Mouse (Mus musculus) liver, embryonic 15.5 days (tissue): ENCODE results near the gene Phc2. TPM values are rescaled to one million over a fixed set of nuclear protein-coding genes. Genes with fewer than 3 reads are reported as not detected.

ENCODE experiments used
- ATAC-seq: fragments of 200-750 bp; cut with Nextera tagmentation; 2 replicates; pipeline ENCODE4 v1.8.0; 2017; ENCODE audit warnings: moderate number of reproducible peaks, mild to moderate bottlenecking, moderate library complexity; ENCODE audit not compliant: insufficient read depth
- H3K27ac ChIP-seq: fragments of 300-500 bp; sonication (generic); replicated peaks from 2 replicates; pipeline ENCODE4 v1.5.1; 2015; ENCODE audit warnings: mild to moderate bottlenecking, inconsistent platforms
- H3K27me3 ChIP-seq: fragments of 300-500 bp; sonication (generic); 2 replicates; pipeline ENCODE4 v1.6.1; 2015; ENCODE audit warnings: mild to moderate bottlenecking, inconsistent platforms
- H3K36me3 ChIP-seq: fragments of 300-500 bp; sonication (generic); replicated peaks from 2 replicates; pipeline ENCODE4 v1.6.1; 2015; ENCODE audit warnings: moderate library complexity, mild to moderate bottlenecking, inconsistent platforms
- H3K4me1 ChIP-seq: fragments of 300-500 bp; sonication (generic); replicated peaks from 2 replicates; pipeline ENCODE4 v1.6.1; 2015; ENCODE audit warnings: inconsistent platforms
- H3K4me2 ChIP-seq: fragments of 300-500 bp; sonication (generic); 2 replicates; pipeline ENCODE4 v1.6.1; 2015; ENCODE audit warnings: moderate library complexity, mild to moderate bottlenecking, inconsistent platforms
- H3K4me3 ChIP-seq: fragments of 300-500 bp; sonication (generic); replicated peaks from 2 replicates; pipeline ENCODE4 v1.5.1; 2015; ENCODE audit warnings: mild to moderate bottlenecking, inconsistent platforms
- H3K9ac ChIP-seq: fragments of 300-500 bp; sonication (generic); 2 replicates; pipeline ENCODE4 v1.6.1; 2015; ENCODE audit warnings: moderate library complexity, mild to moderate bottlenecking, inconsistent platforms
- H3K9me3 ChIP-seq: fragments of 300-500 bp; sonication (generic); replicated peaks from 2 replicates; pipeline ENCODE4 v1.6.1; 2016; ENCODE audit warnings: inconsistent platforms
- WGBS: fragments of 180-500 bp; shearing (Covaris S2); methylation state at CpG from one replicate; pipeline ENCODE4 v1.1.7; 2015; ENCODE audit warnings: mixed read lengths; ENCODE audit not compliant: insufficient replicate concordance; 5-methylcytosine and 5-hydroxymethylcytosine counted together
- polyA plus RNA-seq: library from polyadenylated mRNA; unstranded; fragments of >200 nt; fragmentation: Nextera tagmentation; extraction: Ambion mirVana; gene quantifications from 2 replicates; pipeline ENCODE4 v1.2.1, GENCODE M21; 2015

The Phc2 gene
- polyA plus RNA-seq, 1 experiment from 2014 or later, result 14.3 TPM

DNA sequence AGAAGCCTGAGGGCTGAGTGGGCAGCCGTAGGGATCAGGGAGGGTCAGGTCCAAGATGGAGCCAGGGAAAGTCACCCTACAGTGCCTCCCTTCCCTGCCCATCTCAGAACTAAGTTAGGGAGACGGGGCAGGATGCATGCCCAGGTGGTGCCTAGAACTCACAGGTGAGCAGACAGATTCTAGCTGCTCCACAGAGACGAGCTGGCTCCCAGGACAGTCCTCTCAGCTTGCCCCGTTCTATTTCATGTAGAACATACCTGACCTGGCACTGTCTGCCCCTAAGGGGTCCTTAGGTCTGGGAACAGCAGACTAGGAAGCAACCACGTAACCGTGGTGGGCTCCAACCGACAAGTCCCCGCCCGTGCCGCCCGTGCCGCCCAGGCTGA lies 55.3 kb downstream of the Phc2 start:
- Histone ChIP-seq H3K27ac (no peak overlapping the region), H3K4me2 (no peak overlapping the region), H3K9me3 (no peaks in the 10 kb centered on the region), H3K4me3 (no peak overlapping the region), H3K9ac (no peak overlapping the region), H3K27me3 (peaks cover 9% of the 10 kb centered on the region; the same call in 1 of the 2 replicates), H3K36me3 (no peaks in the 10 kb centered on the region), H3K4me1 (peaks cover 35% of the 10 kb centered on the region)
- ATAC-seq, result no peak
- 77% methylated on average over 12 of the region's 12 CpGs for WGBS

DNA sequence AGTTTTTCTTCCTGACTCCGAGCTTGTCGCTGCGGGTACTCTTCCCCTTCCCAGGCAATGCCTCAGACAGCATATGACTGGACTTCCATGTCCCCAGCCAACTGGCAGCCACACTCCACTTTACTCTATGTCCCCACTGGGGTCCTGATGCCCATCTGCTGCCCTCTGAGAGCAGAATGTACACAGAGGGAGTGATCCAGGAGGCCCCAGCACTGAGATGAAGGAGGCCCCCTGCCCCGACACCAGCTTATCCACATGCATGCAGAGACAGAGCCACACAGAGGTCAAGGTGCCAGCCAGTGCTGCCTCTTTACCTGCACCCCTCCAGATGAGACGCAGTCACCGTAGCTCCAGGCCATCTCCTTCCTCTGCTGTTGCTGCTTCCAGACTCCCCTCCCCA lies 55.8 kb downstream of the Phc2 start:
- Histone ChIP-seq H3K4me2 (no peak overlapping the region), H3K9me3 (no peaks in the 10 kb centered on the region), H3K4me1 (peaks cover 35% of the 10 kb centered on the region), H3K4me3 (no peak overlapping the region), H3K36me3 (no peaks in the 10 kb centered on the region), H3K27me3 (peaks cover 9% of the 10 kb centered on the region; the same call in 1 of the 2 replicates), H3K9ac (no peak overlapping the region), H3K27ac (no peak overlapping the region)
- 79% methylated on average over 6 of the region's 6 CpGs for WGBS
- no peak for ATAC-seq

DNA sequence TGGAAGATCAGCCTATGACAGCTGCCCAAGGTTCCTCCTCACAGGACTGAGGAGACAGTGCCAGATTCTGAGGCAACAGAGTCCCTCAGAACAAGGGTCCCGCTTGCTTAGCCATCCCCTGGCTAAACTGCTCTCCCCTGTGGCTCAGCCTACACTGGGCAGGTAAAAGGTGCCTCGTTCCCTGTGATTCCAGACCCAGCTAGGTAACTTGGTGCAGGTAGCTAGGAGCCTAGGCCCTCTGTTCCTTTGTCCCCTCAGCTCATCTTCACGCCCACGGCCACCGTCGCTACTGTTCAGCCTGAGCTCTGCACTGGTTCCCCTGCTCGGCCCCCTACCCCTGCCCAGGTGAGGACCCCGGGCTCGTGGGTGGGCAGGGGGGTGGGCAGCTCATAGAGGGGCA lies 56.3 kb downstream of the Phc2 start:
- no peaks in the 10 kb centered on the region for H3K36me3 ChIP-seq
- 63% methylated on average over 9 of the region's 9 CpGs for WGBS
- no peak for ATAC-seq

GRCm38 (mm10) chr4:128711455-128712135 lies 57.1 kb downstream of the Phc2 start:
- H3K27ac ChIP-seq, result no peak overlapping the region
- H3K9me3 ChIP-seq, result no peaks in the 10 kb centered on the region
- H3K4me2 ChIP-seq, result peak overlapping the region; percentile 74
- peaks cover 5% of the 10 kb centered on the region; the same call in 1 of the 2 replicates for H3K27me3 ChIP-seq
- peak overlapping the region; percentile 45 for H3K4me3 ChIP-seq
- no peaks in the 10 kb centered on the region for H3K36me3 ChIP-seq
- ATAC-seq, result peak; percentile 60
- WGBS, result 4% methylated on average over 24 of the region's 24 CpGs
- H3K9ac ChIP-seq, result 0 out of 2 replicates have a peak overlapping the region, but pooled peaks have one; percentile 4
- peaks cover 43% of the 10 kb centered on the region for H3K4me1 ChIP-seq

More for the DNA sequence above, 56.3 kb downstream of the Phc2 start:
- no peak overlapping the region for H3K27ac ChIP-seq
- no peaks in the 10 kb centered on the region for H3K9me3 ChIP-seq
- peaks cover 40% of the 10 kb centered on the region for H3K4me1 ChIP-seq
- H3K4me3 ChIP-seq, result no peak overlapping the region
- no peak overlapping the region for H3K4me2 ChIP-seq
- H3K27me3 ChIP-seq, result peaks cover 9% of the 10 kb centered on the region; the same call in 1 of the 2 replicates
- no peak overlapping the region for H3K9ac ChIP-seq

DNA sequence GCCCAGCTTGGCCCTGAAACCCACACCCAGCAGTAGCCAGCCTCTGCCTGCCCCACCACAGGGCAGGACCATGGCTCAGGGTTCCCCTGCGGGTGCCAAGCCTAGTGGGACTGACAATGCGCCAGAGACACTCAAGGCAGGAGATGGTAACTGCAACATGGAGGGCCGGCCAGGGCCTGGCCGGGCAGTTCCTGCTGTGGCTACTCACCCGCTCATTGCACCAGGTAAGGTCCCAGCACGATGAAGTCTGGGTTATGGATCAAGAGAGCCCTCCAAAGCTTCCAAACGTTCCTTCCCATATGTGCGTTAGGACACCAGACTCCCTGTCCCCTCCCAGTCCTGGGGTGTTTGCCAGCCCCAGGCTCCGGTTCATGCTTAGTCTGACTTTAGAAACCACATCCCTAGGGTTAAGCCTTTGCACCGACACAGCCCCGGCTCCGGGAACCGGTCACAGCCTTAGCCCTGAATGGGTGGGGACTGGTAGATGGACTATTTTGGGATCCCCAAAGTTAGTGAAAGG lies 57.7 kb downstream of the Phc2 start:
- peak overlapping the region; percentile 45; the same call in 1 of the 2 replicates for H3K4me3 ChIP-seq
- 0 out of 2 replicates have a peak overlapping the region, but pooled peaks have one; percentile 4 for H3K9ac ChIP-seq
- 66% methylated on average over 13 of the region's 13 CpGs for WGBS
- H3K4me1 ChIP-seq, result peaks cover 43% of the 10 kb centered on the region
- no peaks in the 10 kb centered on the region for H3K36me3 ChIP-seq
- H3K27me3 ChIP-seq, result peaks cover 5% of the 10 kb centered on the region; the same call in 1 of the 2 replicates
- no peak for ATAC-seq
- no peaks in the 10 kb centered on the region for H3K9me3 ChIP-seq
- peak overlapping the region; percentile 74 for H3K4me2 ChIP-seq
- H3K27ac ChIP-seq, result no peak overlapping the region

DNA sequence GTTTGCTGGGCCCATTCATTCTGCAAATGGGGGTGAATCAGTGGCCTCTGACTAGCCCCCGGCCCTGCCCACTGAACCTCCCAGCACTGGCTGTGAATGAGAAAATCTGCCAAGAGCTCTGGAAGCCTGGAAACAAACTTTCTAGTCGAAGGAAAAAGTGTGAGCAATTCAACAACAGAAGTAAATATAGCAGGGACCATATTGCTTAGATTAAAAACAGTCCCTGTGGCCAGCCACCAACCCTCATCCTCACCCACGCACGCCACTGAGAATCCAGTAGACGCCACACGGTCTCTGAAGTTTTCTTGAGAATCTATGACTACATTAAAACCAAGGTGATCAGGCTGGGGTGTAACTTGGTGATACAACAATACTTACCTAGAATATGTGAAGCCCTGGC lies 58.4 kb downstream of the Phc2 start:
- no peak for ATAC-seq
- no peak overlapping the region for H3K4me2 ChIP-seq
- H3K9me3 ChIP-seq, result no peaks in the 10 kb centered on the region
- no peak overlapping the region for H3K27ac ChIP-seq
- no peaks in the 10 kb centered on the region for H3K36me3 ChIP-seq
- peaks cover 43% of the 10 kb centered on the region for H3K4me1 ChIP-seq
- WGBS, result 77% methylated on average over 6 of the region's 6 CpGs
- H3K9ac ChIP-seq, result no peak overlapping the region
- peaks cover 5% of the 10 kb centered on the region; the same call in 1 of the 2 replicates for H3K27me3 ChIP-seq
- H3K4me3 ChIP-seq, result no peak overlapping the region

DNA sequence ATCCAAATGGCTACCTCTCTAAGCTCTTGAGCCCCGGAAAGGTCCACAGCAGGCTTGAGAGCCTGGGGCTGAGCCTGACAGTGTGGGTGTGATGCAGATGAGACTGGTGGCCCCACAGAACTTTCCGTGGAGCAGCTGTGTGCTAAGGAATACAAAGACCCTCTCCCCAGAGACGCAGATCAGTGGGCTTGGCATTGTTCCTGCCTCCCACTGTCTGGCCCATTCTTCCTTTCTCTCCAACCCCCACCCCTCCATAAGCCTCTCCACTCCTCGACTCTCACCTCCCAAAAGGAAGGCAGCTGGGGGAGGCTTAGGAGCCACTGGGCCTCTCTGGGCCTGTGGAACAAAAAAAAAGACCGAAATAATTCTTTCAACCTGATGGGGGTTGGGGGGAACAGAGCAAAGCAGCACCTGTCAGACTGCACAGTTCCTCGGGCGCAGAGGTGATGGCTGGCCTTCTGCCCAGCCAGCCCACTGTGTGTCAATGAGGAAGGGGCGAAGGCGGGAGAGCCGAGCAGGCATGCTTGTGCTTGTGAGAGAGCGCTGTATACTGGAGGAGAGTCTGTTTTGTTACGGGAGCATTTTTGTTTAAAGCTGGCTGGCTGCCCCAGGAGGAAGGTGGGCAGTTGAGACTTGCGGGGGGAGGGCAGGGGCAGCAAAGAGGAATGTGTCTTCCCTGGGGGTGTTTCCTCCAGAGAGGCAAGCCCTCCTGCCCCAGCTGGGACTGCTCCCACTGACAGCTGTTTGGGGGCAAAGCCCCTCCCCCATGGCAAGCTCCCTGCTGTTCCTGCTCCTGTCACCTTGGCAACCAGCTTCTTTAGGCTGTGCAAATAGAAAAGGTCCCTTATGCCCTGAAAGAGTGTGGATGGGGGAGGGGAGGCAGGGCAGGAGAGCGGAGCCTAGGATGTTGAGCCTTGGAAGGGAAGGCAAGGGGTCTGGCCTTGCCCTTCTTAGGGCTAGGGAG lies 61.0 kb downstream of the Phc2 start:
- no peak for ATAC-seq
- H3K27ac ChIP-seq, result no peak overlapping the region
- no peak overlapping the region; the same call in 1 of the 2 replicates for H3K4me2 ChIP-seq
- H3K9me3 ChIP-seq, result no peaks in the 10 kb centered on the region
- H3K36me3 ChIP-seq, result no peaks in the 10 kb centered on the region
- 0 out of 2 replicates have a peak, but pooled peaks cover 5% of the 10 kb centered on the region for H3K27me3 ChIP-seq
- no peak overlapping the region for H3K4me3 ChIP-seq
- H3K4me1 ChIP-seq, result peaks cover 43% of the 10 kb centered on the region
- 51% methylated on average over 14 of the region's 14 CpGs for WGBS
- no peak overlapping the region for H3K9ac ChIP-seq

GRCm38 (mm10) chr4:128716279-128716678 lies 61.8 kb downstream of the Phc2 start:
- Histone ChIP-seq H3K4me3 (no peak overlapping the region), H3K9ac (no peak overlapping the region), H3K4me2 (no peak overlapping the region), H3K27me3 (no peaks in the 10 kb centered on the region), H3K4me1 (peaks cover 47% of the 10 kb centered on the region), H3K9me3 (no peaks in the 10 kb centered on the region), H3K27ac (no peak overlapping the region), H3K36me3 (no peaks in the 10 kb centered on the region)
- WGBS, result 39% methylated on average over 4 of the region's 4 CpGs
- no peak for ATAC-seq

DNA sequence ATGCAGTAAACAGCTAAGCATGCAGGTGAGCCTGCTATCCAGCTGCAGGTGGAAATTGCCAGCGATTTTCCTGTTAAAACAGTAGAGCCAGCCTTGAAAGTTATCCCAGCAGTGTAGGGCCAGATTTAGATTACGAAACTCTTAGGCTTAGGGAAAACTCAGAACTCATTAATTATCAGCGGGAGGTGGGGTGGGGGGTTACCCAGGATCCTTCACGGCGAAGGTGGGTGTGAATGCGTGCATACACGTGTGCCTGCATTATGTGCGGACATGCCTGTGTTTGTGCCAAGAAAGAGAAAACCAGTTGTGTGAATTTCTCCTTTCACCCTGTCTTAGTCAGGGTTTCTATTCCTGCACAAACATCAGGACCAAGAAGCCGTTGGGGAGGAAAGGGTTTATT lies 62.2 kb downstream of the Phc2 start:
- Histone ChIP-seq H3K36me3 (no peaks in the 10 kb centered on the region), H3K4me2 (no peak overlapping the region), H3K4me1 (peaks cover 43% of the 10 kb centered on the region), H3K27ac (no peak overlapping the region), H3K9ac (no peak overlapping the region), H3K27me3 (no peaks in the 10 kb centered on the region), H3K4me3 (no peak overlapping the region), H3K9me3 (no peaks in the 10 kb centered on the region)
- no peak for ATAC-seq
- WGBS, result 71% methylated on average over 9 of the region's 9 CpGs

DNA sequence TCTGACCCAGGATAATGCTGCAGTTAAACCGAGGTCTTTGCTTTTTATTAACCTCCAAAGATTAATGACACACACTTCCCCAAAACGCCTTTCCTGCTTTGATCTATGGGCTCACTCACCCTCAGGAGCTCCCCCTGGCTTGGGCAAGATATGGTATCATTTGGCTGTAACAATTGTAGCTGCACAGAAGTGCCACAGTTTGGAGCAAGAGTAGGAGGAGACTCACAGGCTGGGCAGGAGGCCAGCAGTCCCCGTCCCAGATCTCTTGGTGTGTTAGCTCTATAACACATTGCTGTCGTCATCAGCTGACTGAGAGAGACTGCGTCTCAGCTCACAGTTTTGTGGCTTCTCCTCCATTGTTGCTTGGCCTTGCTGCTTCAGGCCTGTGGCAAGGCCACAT lies 65.6 kb downstream of the Phc2 start:
- Histone ChIP-seq H3K36me3 (no peaks in the 10 kb centered on the region), H3K27ac (no peak overlapping the region), H3K4me1 (peaks cover 34% of the 10 kb centered on the region), H3K9me3 (no peaks in the 10 kb centered on the region), H3K4me2 (no peak overlapping the region), H3K9ac (no peak overlapping the region), H3K27me3 (no peaks in the 10 kb centered on the region), H3K4me3 (no peak overlapping the region)
- WGBS, result 8% methylated on average over 5 of the region's 5 CpGs
- peak; percentile 63 for ATAC-seq
